Mouse (Mus musculus): ENCODE results near the gene Map4k4. TPM values are rescaled to one million over a fixed set of nuclear protein-coding genes. Genes with fewer than 3 reads are reported as not detected.
A peak's percentile ranks its signal among the peaks of the same experiment; 100 is the strongest.

Map4k4 gene
- polyA plus RNA-seq, 1 experiment from 2014 or later, result 35.7 TPM

- H3K4me3 ChIP-seq (replicated peaks), result no peak overlapping the region
- H3K9ac ChIP-seq (replicated peaks), result no peak overlapping the region
- H3K9me3 ChIP-seq (replicated peaks), result no peaks in the 10 kb centered on the region
- WGBS, result 71% methylated on average over 3 of the region's 3 CpGs
- H3K4me1 ChIP-seq, result peaks cover 69% of the 10 kb centered on the region
- H3K27me3 ChIP-seq (replicated peaks), result no peaks in the 10 kb centered on the region
- peaks cover 5% of the 10 kb centered on the region; the same call in 1 of the 2 replicates for H3K36me3 ChIP-seq
- H3K4me2 ChIP-seq, result no peak overlapping the region
- no peak overlapping the region for H3K27ac ChIP-seq (replicated peaks)
- ATAC-seq (ENCODE audit: low FRiP score), result no peak
Measured at GRCm38 (mm10) chr1:39921996-39922395, 21.3 kb downstream of the Map4k4 start.

GRCm38 (mm10) chr1:39922714-39923113, 22.0 kb downstream of the Map4k4 start:
- Histone ChIP-seq H3K36me3 (peaks cover 5% of the 10 kb centered on the region; the same call in 1 of the 2 replicates), H3K4me1 (peaks cover 71% of the 10 kb centered on the region), H3K4me3 (replicated peaks) (no peak overlapping the region), H3K4me2 (no peak overlapping the region), H3K9me3 (replicated peaks) (no peaks in the 10 kb centered on the region), H3K27me3 (replicated peaks) (no peaks in the 10 kb centered on the region), H3K9ac (replicated peaks) (no peak overlapping the region), H3K27ac (replicated peaks) (peak overlapping the region; percentile 39)
- 54% methylated on average over 8 of the region's 8 CpGs for WGBS
- ATAC-seq (ENCODE audit: low FRiP score), result no peak

GRCm38 (mm10) chr1:39923395-39924337, 23.0 kb downstream of the Map4k4 start:
- no peak for ATAC-seq (ENCODE audit: low FRiP score)
- no peak overlapping the region for H3K4me3 ChIP-seq (replicated peaks)
- peak overlapping the region; percentile 39 for H3K27ac ChIP-seq (replicated peaks)
- 27% methylated on average over 15 of the region's 15 CpGs for WGBS
- H3K9me3 ChIP-seq (replicated peaks), result no peaks in the 10 kb centered on the region
- H3K27me3 ChIP-seq (replicated peaks), result no peaks in the 10 kb centered on the region
- peaks cover 5% of the 10 kb centered on the region; the same call in 1 of the 2 replicates for H3K36me3 ChIP-seq
- no peak overlapping the region for H3K4me2 ChIP-seq
- H3K9ac ChIP-seq (replicated peaks), result no peak overlapping the region
- H3K4me1 ChIP-seq, result peaks cover 70% of the 10 kb centered on the region

GRCm38 (mm10) chr1:39931055-39931454, 30.3 kb downstream of the Map4k4 start:
- no peak overlapping the region for H3K4me2 ChIP-seq
- no peaks in the 10 kb centered on the region for H3K27me3 ChIP-seq (replicated peaks)
- H3K4me3 ChIP-seq (replicated peaks), result no peak overlapping the region
- no peaks in the 10 kb centered on the region for H3K9me3 ChIP-seq (replicated peaks)
- no peak for ATAC-seq (ENCODE audit: low FRiP score)
- WGBS, result 55% methylated on average over 7 of the region's 7 CpGs
- no peaks in the 10 kb centered on the region for H3K36me3 ChIP-seq
- no peak overlapping the region for H3K9ac ChIP-seq (replicated peaks)
- peaks cover 92% of the 10 kb centered on the region for H3K4me1 ChIP-seq
- peak overlapping the region; percentile 33; the same call in 1 of the 2 replicates for H3K27ac ChIP-seq (replicated peaks)

- ATAC-seq (ENCODE audit: low FRiP score), result no peak
- no peaks in the 10 kb centered on the region for H3K36me3 ChIP-seq
- WGBS, result 48% methylated on average over 9 of the region's 9 CpGs
- H3K4me3 ChIP-seq (replicated peaks), result no peak overlapping the region
- H3K4me2 ChIP-seq, result no peak overlapping the region
- no peak overlapping the region for H3K9ac ChIP-seq (replicated peaks)
- peaks cover 96% of the 10 kb centered on the region for H3K4me1 ChIP-seq
- no peaks in the 10 kb centered on the region for H3K27me3 ChIP-seq (replicated peaks)
- 0 out of 2 replicates have a peak overlapping the region, but pooled peaks have one; percentile 48 for H3K27ac ChIP-seq (replicated peaks)
- H3K9me3 ChIP-seq (replicated peaks), result no peaks in the 10 kb centered on the region
Measured at GRCm38 (mm10) chr1:39932216-39932739, 31.6 kb downstream of the Map4k4 start.

GRCm38 (mm10) chr1:39932922-39933321, 32.2 kb downstream of the Map4k4 start:
- H3K4me1 ChIP-seq, result peaks cover 96% of the 10 kb centered on the region
- H3K9ac ChIP-seq (replicated peaks), result no peak overlapping the region
- H3K36me3 ChIP-seq, result no peaks in the 10 kb centered on the region
- H3K4me2 ChIP-seq, result no peak overlapping the region
- H3K4me3 ChIP-seq (replicated peaks), result no peak overlapping the region
- no peak for ATAC-seq (ENCODE audit: low FRiP score)
- H3K27me3 ChIP-seq (replicated peaks), result no peaks in the 10 kb centered on the region
- WGBS, result 33% methylated on average over 10 of the region's 10 CpGs
- H3K27ac ChIP-seq (replicated peaks), result peak overlapping the region; percentile 48; the same call in 1 of the 2 replicates
- H3K9me3 ChIP-seq (replicated peaks), result no peaks in the 10 kb centered on the region

GRCm38 (mm10) chr1:39934954-39935353, 34.2 kb downstream of the Map4k4 start:
- ATAC-seq (ENCODE audit: low FRiP score), result no peak
- no peaks in the 10 kb centered on the region for H3K9me3 ChIP-seq (replicated peaks)
- H3K27me3 ChIP-seq (replicated peaks), result no peaks in the 10 kb centered on the region
- H3K4me1 ChIP-seq, result peaks cover 97% of the 10 kb centered on the region
- no peaks in the 10 kb centered on the region for H3K36me3 ChIP-seq
- no peak overlapping the region for H3K4me3 ChIP-seq (replicated peaks)
- H3K27ac ChIP-seq (replicated peaks), result no peak overlapping the region
- H3K4me2 ChIP-seq, result peak overlapping the region; percentile 58; the same call in 1 of the 2 replicates
- WGBS, result 18% methylated on average over 8 of the region's 8 CpGs
- no peak overlapping the region for H3K9ac ChIP-seq (replicated peaks)

- no peak overlapping the region; the same call in 1 of the 2 replicates for H3K27ac ChIP-seq (replicated peaks)
- peak overlapping the region; percentile 58 for H3K4me2 ChIP-seq
- no peaks in the 10 kb centered on the region for H3K27me3 ChIP-seq (replicated peaks)
- whole genome bisulfite sequencing, result 4% methylated on average over 8 of the region's 10 CpGs
- H3K9me3 ChIP-seq (replicated peaks), result no peaks in the 10 kb centered on the region
- no peak for ATAC-seq (ENCODE audit: low FRiP score)
- H3K4me3 ChIP-seq (replicated peaks), result peak overlapping the region; percentile 11; the same call in 1 of the 2 replicates
- H3K4me1 ChIP-seq, result peaks cover 97% of the 10 kb centered on the region
- no peaks in the 10 kb centered on the region for H3K36me3 ChIP-seq
- H3K9ac ChIP-seq (replicated peaks), result no peak overlapping the region
Measured at GRCm38 (mm10) chr1:39935616-39936015, 34.9 kb downstream of the Map4k4 start.

GRCm38 (mm10) chr1:39936332-39936802, 35.7 kb downstream of the Map4k4 start:
- Histone ChIP-seq H3K4me1 (peaks cover 97% of the 10 kb centered on the region), H3K27ac (replicated peaks) (peak overlapping the region; percentile 64; the same call in 1 of the 2 replicates), H3K4me3 (replicated peaks) (peak overlapping the region; percentile 29), H3K9me3 (replicated peaks) (no peaks in the 10 kb centered on the region), H3K36me3 (no peaks in the 10 kb centered on the region), H3K27me3 (replicated peaks) (no peaks in the 10 kb centered on the region), H3K4me2 (peak overlapping the region; percentile 58), H3K9ac (replicated peaks) (peak overlapping the region; percentile 32; the same call in 1 of the 2 replicates)
- 0 out of 2 replicates have a peak, but pooled peaks have one; percentile 23 for ATAC-seq (ENCODE audit: low FRiP score)
- under 1% methylated on average over 13 of the region's 13 CpGs for WGBS

- peaks cover 97% of the 10 kb centered on the region for H3K4me1 ChIP-seq
- H3K9ac ChIP-seq (replicated peaks), result no peak overlapping the region
- no peak overlapping the region for H3K27ac ChIP-seq (replicated peaks)
- no peaks in the 10 kb centered on the region for H3K36me3 ChIP-seq
- no peak for ATAC-seq (ENCODE audit: low FRiP score)
- 31% methylated on average over 2 of the region's 2 CpGs for WGBS
- H3K27me3 ChIP-seq (replicated peaks), result no peaks in the 10 kb centered on the region
- H3K4me3 ChIP-seq (replicated peaks), result no peak overlapping the region
- H3K9me3 ChIP-seq (replicated peaks), result no peaks in the 10 kb centered on the region
- no peak overlapping the region for H3K4me2 ChIP-seq
Measured at GRCm38 (mm10) chr1:39936934-39937333, 36.2 kb downstream of the Map4k4 start.

- ATAC-seq (ENCODE audit: low FRiP score), result no peak
- peak overlapping the region; percentile 20; the same call in 1 of the 2 replicates for H3K27ac ChIP-seq (replicated peaks)
- H3K4me3 ChIP-seq (replicated peaks), result no peak overlapping the region
- no peaks in the 10 kb centered on the region for H3K9me3 ChIP-seq (replicated peaks)
- no peak overlapping the region for H3K9ac ChIP-seq (replicated peaks)
- H3K36me3 ChIP-seq, result no peaks in the 10 kb centered on the region
- H3K4me2 ChIP-seq, result no peak overlapping the region
- H3K27me3 ChIP-seq (replicated peaks), result no peaks in the 10 kb centered on the region
- 25% methylated on average over 4 of the region's 4 CpGs for WGBS
- peaks cover 97% of the 10 kb centered on the region for H3K4me1 ChIP-seq
Measured at GRCm38 (mm10) chr1:39937609-39938008, 36.9 kb downstream of the Map4k4 start.

All from neural tube, embryonic 15.5 days (tissue).